24 mouse cellular contexts compared by ENCODE assay signal in genomic region chr11:115889159-115889558, GRCm38 (mm10). TPM values are rescaled to one million over a fixed set of nuclear protein-coding genes. Genes with fewer than 3 reads are reported as not detected.
"Had no signal": no experiment of that assay in that cellular context is flagged by ENCODE, and none has a peak within 500 bp of the region (broad histone marks: within the 10 kb centered on the region; RNA-seq: fewer than 3 reads in every experiment).

No protein-coding gene starts in this region.

- H3K4me2 ChIP-seq: forebrain, embryonic 15.5 days; heart, embryonic 11.5 days; heart, embryonic 13.5 days; heart, embryonic 15.5 days; hindbrain, embryonic 13.5 days; hindbrain, embryonic 15.5 days; limb, embryonic 12.5 days; liver, embryonic 11.5 days had no signal

- H3K4me1 ChIP-seq: forebrain, embryonic 15.5 days; hindbrain, embryonic 13.5 days; hindbrain, embryonic 15.5 days; limb, embryonic 12.5 days had no signal

- ATAC-seq: forebrain, embryonic 15.5 days; forebrain, postnatal 0 days; hindbrain, postnatal 0 days; intestine, embryonic 16.5 days had no signal

- H3K9ac ChIP-seq: forebrain, embryonic 15.5 days; forebrain, postnatal 0 days; heart, embryonic 13.5 days; heart, embryonic 15.5 days; hindbrain, embryonic 13.5 days; hindbrain, embryonic 15.5 days; limb, embryonic 12.5 days had no signal

- H3K27ac ChIP-seq: forebrain, embryonic 15.5 days; heart, embryonic 13.5 days; heart, embryonic 15.5 days; hindbrain, embryonic 13.5 days; hindbrain, embryonic 15.5 days; hindbrain, postnatal 0 days; kidney, postnatal 0 days; limb, embryonic 12.5 days had no signal

- H3K4me3 ChIP-seq: forebrain, embryonic 15.5 days; heart, embryonic 13.5 days; heart, embryonic 15.5 days; hindbrain, embryonic 13.5 days; hindbrain, embryonic 15.5 days; limb, embryonic 12.5 days had no signal

- H3K9me3 ChIP-seq: forebrain, embryonic 15.5 days; heart, embryonic 13.5 days; heart, embryonic 15.5 days; hindbrain, embryonic 13.5 days; hindbrain, embryonic 15.5 days; limb, embryonic 12.5 days had no signal

- H3K36me3 ChIP-seq: hindbrain, embryonic 15.5 days had no signal

- DNase-seq: forebrain, postnatal 0 days; gastrocnemius, postnatal 14 days; gastrocnemius, postnatal 36 days; heart, adult 18-20 months; heart, postnatal 14 days; heart, postnatal 36 days; kidney, adult 8-10 months; kidney, postnatal 14 days; kidney, postnatal 36 days; layer of hippocampus, adult 9-11 months; layer of hippocampus, postnatal 36 days; left cerebral cortex, postnatal 4 days; liver had no signal

- H3K27me3 ChIP-seq: forebrain, embryonic 15.5 days; hindbrain, embryonic 15.5 days had no signal

RNA-seq across cellular contexts. Expression of gene Myo15b, which starts 31.0 kb away (rescaled TPM):
- polyA plus RNA-seq: hindbrain, embryonic 13.5 days; limb, embryonic 12.5 days had no signal
